Comparison of ENCODE assay signal across 1 mouse cellular context in the genomic region with DNA sequence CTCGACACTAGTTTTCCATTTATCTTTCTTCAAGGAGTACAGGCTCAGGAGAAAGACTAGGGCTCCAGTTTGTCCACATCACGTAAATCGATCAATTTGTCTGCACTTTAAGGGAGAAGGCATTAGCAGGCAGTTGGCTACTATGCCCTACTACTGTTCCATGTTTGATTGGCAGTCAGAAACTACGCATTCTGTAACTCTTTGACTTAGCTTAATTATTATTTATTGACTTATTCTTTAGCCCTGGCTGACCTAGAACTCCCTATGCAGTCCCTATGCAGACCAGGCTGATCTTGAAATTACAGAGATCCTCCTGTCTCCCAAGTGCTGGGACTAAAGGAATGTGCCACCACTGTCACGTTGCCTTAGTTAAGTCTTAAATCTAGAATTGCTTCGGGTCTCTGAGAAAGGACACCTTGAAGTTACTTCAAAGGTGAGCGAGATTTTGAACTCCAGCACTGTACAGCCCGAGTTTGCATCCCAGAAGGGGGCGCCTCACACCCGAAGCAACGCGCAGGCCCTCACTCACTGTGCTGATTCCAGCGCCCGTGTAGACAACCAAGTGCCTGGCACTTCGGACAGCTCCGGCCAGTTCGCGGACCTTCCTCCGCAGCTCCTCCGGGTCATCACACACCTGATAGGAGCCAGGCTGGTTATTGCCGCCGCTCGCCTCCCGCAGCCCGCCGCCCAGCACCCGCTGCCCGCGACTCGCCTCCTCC.
A peak's percentile ranks its signal among the peaks of the same experiment; 100 is the strongest.
TF ChIP-seq lines count a peak whose summit lies in the region.

No protein-coding gene starts in this region.

TF ChIP-seq in CH12.LX, 34 proteins besides CTCF, POLR2A, EP300 and RAD21 (continued from another document):
- TF ChIP-seq TCF12 (IDR thresholded peaks at IDR 0.05; ENCODE audit: low read depth, low read length): peak; percentile 44; the same call in 1 of the 2 replicates
